Mouse (Mus musculus) liver, embryonic 14.5 days (tissue): ENCODE results near the gene Sytl3.

Source experiments
- CTCF ChIP-seq: IDR thresholded peaks from 2 replicates; pipeline ENCODE4 v1.5.1; 2016; ENCODE audit warnings: antibody characterized with exemption, low read depth, control low read depth
- EP300 ChIP-seq: IDR thresholded peaks from 2 replicates; pipeline ENCODE4 v1.6.1; 2016; ENCODE audit warnings: antibody characterized with exemption, low read depth

DNA sequence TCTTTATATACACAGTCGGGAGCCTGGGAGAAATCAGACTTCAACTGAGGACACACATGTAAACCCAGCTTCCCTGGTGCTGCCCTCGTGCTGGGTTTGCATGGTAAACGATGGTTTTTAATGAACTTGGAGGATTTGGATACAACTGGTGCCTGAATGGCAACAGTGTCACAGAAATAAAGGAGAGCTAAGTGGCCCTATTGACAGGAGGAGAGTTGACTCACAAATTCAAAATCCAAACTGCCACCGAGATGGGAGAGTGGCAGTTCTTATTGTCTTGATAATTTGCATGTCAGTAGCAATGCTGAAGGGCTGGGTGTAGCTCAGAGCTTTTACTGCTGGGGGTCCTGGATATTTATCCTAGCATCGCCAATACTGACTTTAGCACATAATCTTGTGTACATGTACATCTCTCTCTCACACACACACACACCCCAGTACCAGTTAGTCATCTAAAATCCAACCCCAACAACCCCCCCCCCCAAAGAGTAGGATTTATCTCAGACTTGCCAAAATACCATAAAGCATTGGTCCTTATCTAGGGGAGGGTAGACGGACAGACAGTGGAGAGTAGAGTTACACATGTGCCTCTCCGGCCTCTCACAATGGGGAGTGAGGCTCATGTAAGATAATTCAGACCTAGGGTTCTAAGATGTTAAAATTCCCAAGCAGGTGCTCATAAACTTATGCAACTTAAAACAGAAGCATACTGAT lies 104.8 kb downstream of the Sytl3 start:
- no peak for TF ChIP-seq CTCF
- TF ChIP-seq EP300, result no peak
